Mouse (Mus musculus) G1E (cell line): ENCODE data around the gene CK137956. TPM values are rescaled to one million over a fixed set of nuclear protein-coding genes. Genes with fewer than 3 reads are reported as not detected.

Experiments used
- ATAC-seq: 2 replicates; pipeline ENCODE4 v1.8.0; 2016; ENCODE audit warnings: mild to moderate bottlenecking; ENCODE audit not compliant: insufficient number of reproducible peaks, poor library complexity, low FRiP score, severe bottlenecking; ENCODE audit errors: extremely low read depth
- DNase-seq: peaks from one replicate; pipeline ENCODE4 v3.0.0; 2012; ENCODE audit warnings: low spot score
- H3K27me3 ChIP-seq: 2 replicates; pipeline ENCODE4 v1.6.1; 2012; ENCODE audit warnings: mild to moderate bottlenecking, low read length, inconsistent platforms; ENCODE audit not compliant: insufficient read depth
- H3K36me3 ChIP-seq: replicated peaks from 2 replicates; pipeline ENCODE3; 2012; ENCODE audit warnings: mild to moderate bottlenecking, inconsistent platforms
- H3K4me1 ChIP-seq: 2 replicates; pipeline ENCODE4 v1.6.1; 2012; ENCODE audit warnings: low read depth, low read length, inconsistent platforms, mixed read lengths; ENCODE audit not compliant: insufficient read depth
- H3K4me3 ChIP-seq: 2 replicates; pipeline ENCODE4 v1.5.1; 2012; ENCODE audit warnings: low read depth, mild to moderate bottlenecking, inconsistent platforms, low read length, moderate library complexity, mixed read lengths
- H3K9me3 ChIP-seq: replicated peaks from 2 replicates; pipeline ENCODE4 v1.6.1; 2012; ENCODE audit warnings: inconsistent platforms
- CTCF ChIP-seq: IDR thresholded peaks from 2 replicates; pipeline ENCODE4 v1.5.1; 2012; ENCODE audit warnings: low read depth, low read length, inconsistent platforms, mixed read lengths
- GATA1 ChIP-seq: IDR thresholded peaks from 2 replicates; pipeline ENCODE4 v1.6.1; 2012; ENCODE audit warnings: borderline replicate concordance, low read length, inconsistent platforms, mixed read lengths
- GATA2 ChIP-seq: IDR thresholded peaks from 2 replicates; pipeline ENCODE4 v1.6.1; 2012; ENCODE audit warnings: low read depth, low read length, inconsistent platforms, borderline replicate concordance
- POLR2AphosphoS5 ChIP-seq: IDR thresholded peaks from 2 replicates; pipeline ENCODE4 v1.6.1; 2012; ENCODE audit warnings: low read depth, low read length, inconsistent platforms; ENCODE audit not compliant: insufficient replicate concordance
- TAL1 ChIP-seq: conservative IDR thresholded peaks from 2 replicates; pipeline ENCODE4 v1.6.1; 2012; ENCODE audit warnings: low read depth, low read length, inconsistent platforms, mixed read lengths
- polyA plus RNA-seq: library from polyadenylated mRNA; stranded (reverse); fragments of >175 nt; gene quantifications from 2 replicates; pipeline ENCODE4 v1.2.3, GENCODE M21; 2012
- total RNA-seq, 2 experiments: library from RNA; stranded (forward) in 1 of 2; stranded (reverse) in 1 of 2; fragments of 200-1000 nt in 1 of 2; fragments of >200 nt in 1 of 2; fragmentation: Nextera tagmentation in 1 of 2; gene quantifications; 2 replicates each; pipeline ENCODE4 v1.2.3; 2014 to 2017

CK137956 gene
- total and polyA plus RNA-seq, 3 experiments = not detected

- no peaks in the 10 kb centered on the region for H3K4me1 ChIP-seq
- H3K36me3 ChIP-seq = no peaks in the 10 kb centered on the region
- no peak overlapping the region for H3K4me3 ChIP-seq
- ATAC-seq (no peak), DNase-seq (no peak)
- no peaks in the 10 kb centered on the region for H3K27me3 ChIP-seq
- TF ChIP-seq GATA2 = no peak
- TF ChIP-seq POLR2AphosphoS5 = no peak
- no peak for TF ChIP-seq CTCF
- no peak for TF ChIP-seq GATA1
- no peak for TF ChIP-seq TAL1
- peaks cover 37% of the 10 kb centered on the region for H3K9me3 ChIP-seq
Observed at GRCm38 (mm10) chr4:127878966-127879365, 91.8 kb downstream of the CK137956 start.

Other genes starting within 250 kb of the CK137956 start
- gene Csmd2, start 16.9 kb upstream of the CK137956 start, total RNA-seq (2014; fragmentation: Nextera tagmentation) = not detected in 2 replicates
- gene Csmd2, start 16.9 kb upstream of the CK137956 start, total RNA-seq (2017) = 0.06 and 0.11 TPM in 2 replicates
- not detected in 2 replicates for gene Csmd2, start 16.9 kb upstream of the CK137956 start, polyA plus RNA-seq